Mouse (Mus musculus): ENCODE measurements around the gene 1700021F07Rik. TPM values are rescaled to one million over a fixed set of nuclear protein-coding genes. Genes with fewer than 3 reads are reported as not detected.

The 1700021F07Rik gene
- total RNA-seq, 1 experiment from 2014 or later: not detected

DNA sequence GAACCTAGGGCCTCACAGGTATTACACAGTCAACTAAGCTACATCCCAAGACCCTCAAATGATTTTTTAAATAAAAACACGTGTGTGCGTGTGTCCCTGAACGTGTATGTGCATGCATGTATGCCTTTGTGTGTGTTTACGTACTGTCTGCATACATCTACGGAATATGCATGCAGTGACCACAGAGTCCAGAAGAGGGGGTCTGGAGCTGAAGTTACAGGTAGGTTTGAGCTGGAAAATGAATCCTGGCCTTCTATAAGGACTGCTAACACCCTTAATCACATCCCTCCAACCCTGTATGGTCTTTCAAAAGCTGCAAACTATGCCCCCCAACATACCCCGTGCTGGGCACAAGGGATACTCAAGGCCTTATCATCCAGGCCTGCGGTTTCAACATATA, 41.0 kb downstream of the 1700021F07Rik start:
- no peak for DNase-seq

- no peak for DNase-seq
Measured at GRCm38 (mm10) chr2:173564179-173564578, 41.8 kb downstream of the 1700021F07Rik start.

Other genes starting within 250 kb of the 1700021F07Rik start
- 34.2 and 78.1 TPM in 2 replicates for gene Pmepa1, start 246.1 kb upstream of the 1700021F07Rik start, total RNA-seq (2021)
- gene Ankrd60, start 55.8 kb downstream of the 1700021F07Rik start, total RNA-seq (2021): not detected in 2 replicates
- 27.0 and 31.9 TPM in 2 replicates for gene Rab22a, start 137.2 kb downstream of the 1700021F07Rik start, total RNA-seq (2021)
- gene 1700010B08Rik, start 196.8 kb downstream of the 1700021F07Rik start, total RNA-seq (2021): not detected in 2 replicates
- gene Vapb, start 214.9 kb downstream of the 1700021F07Rik start, total RNA-seq (2021): 130 and 177 TPM in 2 replicates